Mouse (Mus musculus): Measurements from ENCODE around the gene Dock7.

The Dock7 gene

DNA sequence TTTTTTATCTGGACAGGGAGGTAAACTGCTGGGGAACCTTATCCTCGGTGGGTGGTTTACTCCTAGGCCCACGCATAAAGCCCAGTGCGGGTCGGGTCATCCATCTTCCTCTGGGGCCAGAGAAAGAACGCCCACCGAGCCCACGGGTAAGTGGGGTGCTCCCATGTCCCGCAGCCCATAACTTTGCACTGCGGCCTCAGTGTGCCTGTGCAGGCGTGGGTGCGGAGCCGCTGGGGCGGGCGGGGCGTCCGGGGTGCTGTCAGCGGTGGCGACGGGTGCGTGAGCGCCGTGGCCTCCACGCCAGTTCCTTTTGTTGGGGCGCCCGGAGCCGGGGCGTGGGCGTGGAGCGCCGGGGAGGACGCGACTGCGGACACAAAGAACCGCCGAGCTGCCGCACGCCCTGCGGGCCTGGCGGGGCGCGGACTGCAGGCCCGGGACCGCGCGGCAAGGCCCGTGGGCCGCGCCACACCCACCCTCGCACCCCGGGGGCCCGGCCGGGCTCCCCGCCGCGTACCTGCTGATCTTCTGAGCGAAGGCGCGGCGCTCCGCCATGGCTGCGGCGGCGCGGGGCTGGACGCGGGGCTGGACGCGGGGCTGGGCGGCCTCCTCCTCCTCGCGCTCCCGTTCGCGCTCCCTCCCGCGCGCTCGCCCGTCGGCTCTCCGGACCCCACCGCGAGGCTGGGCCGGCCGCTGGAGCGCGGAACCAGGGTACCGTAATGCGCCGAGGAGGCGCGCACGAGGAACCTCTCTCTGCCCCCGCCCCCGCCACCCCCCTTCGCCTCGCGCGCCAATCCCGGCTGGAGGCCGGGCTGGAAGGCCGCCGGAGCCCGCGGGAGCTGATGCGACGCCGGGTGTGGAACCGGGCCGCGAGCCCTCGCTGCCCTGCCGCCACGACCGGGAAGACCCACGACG, at the start of gene Dock7:
Gene Dock7, minus strand, starts transcription at position 705 of the 912 bp plus-strand sequence.
- peak in 1 of 2 experiments; percentile 70 for DNase-seq (ENCODE audit: low spot score in 2 of 2)

DNA sequence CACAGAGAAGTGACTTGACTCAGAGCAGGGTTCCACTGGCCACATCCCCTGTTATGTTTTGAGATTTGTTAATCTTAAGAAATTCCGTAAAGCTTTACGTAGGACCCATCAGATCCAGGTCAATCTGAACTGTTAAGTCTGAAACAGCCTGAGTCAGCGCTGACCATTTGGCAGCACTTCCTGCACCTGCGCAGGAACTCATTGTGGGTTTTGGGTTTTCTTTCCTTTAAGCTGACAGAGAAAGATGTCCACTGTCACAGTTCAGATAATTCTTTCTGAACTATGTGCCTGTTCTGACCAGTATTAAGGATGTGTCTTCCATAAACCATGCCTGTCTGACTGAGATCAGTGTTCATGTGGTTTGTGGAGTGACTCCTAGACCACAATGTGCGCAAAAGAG, 48.2 kb upstream of the Dock7 start:
- DNase-seq (ENCODE audit: low spot score in 2 of 2), result no peak

DNA sequence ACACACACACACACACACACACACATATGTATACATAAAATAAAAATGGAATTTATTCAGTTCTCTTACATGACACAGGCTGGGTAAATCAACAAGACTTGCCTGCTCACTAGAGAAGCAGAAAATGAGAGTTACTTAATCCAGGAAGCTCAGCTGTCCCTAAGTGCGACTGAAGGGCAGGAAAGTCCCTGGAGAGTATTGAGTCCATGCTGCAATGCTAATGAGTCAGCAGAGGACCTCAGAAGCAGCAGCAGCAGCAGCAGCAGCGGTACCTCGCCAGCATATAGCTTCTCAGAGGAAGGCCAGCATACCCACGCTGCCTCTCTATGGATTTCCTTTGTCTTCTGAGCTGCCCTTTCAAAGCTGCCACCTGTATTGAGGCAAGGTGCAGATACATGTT, 42.8 kb upstream of the Dock7 start:
- no peak for DNase-seq (ENCODE audit: low spot score in 2 of 2)

DNA sequence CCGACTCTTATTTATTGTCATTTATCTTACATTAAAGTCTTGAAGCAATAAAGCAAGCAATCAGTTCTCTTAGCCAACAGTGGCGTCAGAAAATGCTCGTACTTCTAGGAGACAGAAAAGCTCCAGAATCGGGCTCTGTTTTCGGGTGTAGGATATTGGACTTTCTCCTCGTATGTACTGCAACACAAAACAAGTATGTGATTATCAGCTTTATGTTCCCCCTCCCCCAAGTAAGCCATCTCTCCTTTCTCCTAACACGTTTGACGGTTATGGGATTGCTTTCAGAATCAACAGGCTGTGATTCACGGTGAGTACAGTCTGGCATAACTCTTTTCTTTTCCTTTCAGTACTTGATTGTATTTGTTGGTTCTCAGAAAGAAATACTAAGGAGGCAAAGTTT, 42.3 kb upstream of the Dock7 start:
- no peak for DNase-seq (ENCODE audit: low spot score in 2 of 2)

DNA sequence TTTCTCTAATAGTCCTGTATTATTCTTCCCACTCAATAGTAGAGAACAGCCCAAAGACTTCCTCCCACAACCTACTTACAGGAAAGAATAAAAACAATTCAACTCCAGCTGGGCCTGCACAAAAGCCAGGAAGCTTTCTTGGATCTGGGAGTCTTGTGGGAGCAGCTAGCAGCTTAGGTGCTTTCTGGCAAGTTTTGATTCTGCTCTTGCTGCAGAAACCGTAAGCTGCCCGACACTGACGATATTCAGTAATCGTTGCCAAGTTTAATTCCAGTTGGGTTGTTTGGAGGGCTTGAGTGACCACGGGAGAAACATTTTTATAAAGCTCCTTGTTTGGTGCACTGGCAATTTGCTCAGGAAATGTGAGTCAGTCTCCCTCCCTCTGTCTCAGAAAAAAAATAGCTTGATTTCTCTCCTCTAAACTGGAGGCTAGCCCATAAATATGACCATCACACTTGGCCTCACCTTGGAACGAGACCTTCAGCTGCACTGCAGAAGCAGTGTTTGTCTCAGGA, 40.8 kb upstream of the Dock7 start:
- peak; percentile 18 to 19 for DNase-seq (ENCODE audit: low spot score in 2 of 2)

DNA sequence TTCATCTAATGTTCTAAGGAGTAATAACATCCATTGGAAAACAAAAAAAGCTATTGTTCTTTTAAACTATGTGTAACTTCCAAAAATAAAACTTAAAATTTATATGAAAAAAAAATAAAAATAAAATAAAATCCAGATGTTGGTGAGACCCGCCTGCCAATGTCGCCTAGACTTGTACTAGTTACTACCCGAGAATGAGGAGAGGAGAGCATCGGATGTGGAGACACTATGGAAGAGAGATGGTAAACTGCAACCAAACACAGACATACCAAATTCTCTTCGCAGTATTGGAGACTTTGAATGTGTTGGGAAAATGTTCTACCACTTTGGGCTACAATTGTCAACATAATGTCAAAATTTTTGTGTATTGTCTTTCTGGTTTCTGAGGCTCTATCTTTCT, 40.2 kb upstream of the Dock7 start:
- DNase-seq (ENCODE audit: low spot score in 2 of 2), result no peak

DNA sequence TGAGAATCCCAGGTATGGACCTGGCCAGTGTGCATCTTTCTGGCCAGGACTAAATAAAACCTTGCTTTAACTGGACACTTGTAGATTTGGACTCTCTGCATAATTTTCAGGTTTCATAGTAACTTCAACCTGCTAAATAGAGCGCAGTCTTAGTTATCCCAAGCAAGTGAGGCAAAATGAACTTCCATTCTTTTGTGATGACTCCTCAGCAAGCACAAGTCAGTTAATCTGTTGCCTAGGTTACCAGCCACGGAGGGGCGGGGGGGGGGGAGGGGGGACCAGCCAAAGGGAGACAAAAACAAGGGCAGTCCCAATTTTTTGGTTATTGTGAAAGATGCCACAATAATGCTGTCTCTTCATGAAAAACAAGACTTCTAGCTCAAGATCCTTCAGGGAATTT, 39.7 kb upstream of the Dock7 start:
- no peak for DNase-seq (ENCODE audit: low spot score in 2 of 2)

DNA sequence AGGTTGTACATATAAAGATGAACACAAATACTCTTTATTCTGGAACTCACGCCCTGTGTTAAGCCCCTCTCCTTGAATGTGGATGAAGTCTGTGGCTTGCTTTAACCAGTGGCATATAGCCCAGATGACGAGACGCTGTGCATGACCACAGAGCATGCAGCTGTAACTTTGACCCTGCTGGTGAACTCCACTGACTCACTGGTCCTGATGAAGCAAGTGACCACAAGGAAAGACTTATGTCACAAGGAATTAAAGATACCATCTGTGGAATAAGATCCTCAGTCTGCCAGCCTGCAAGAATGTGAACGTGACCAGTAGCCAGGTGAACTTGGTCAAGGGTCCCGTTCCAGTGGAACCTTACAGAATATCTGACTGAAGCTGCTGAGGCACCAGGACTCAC, 37.8 kb upstream of the Dock7 start:
- no peak for DNase-seq (ENCODE audit: low spot score in 2 of 2)

DNA sequence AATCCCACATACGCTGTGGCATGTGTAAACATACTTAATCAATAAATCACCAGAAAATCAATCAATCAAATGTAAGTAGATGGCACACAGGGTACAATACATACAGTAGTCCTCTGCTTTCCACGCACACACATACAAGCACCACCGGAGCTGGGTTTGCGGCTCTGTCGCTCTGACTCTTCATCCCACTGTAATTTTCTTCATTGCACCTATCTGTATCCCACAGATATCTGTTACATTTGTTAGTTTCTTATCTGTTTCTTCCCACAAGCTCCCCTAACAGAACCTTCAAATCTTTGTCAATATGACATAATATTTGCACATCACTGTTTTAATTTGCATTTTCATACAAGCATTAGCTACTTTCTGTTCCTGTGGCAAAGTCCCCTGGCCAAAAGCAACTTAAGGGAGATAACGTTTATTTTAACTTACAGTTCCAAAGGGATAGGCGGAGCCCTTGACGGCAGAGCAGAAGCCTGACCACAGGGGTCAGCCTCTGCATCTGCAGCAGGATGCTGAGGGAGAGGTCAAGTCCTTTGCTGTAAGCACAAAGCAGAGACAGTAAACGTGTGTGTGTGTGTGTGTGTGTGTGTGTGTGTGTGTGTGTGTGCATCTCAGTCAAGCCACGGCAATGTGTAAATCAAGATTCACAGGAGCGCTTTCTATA, 36.1 kb upstream of the Dock7 start:
- no peak for DNase-seq (ENCODE audit: low spot score in 2 of 2)

DNA sequence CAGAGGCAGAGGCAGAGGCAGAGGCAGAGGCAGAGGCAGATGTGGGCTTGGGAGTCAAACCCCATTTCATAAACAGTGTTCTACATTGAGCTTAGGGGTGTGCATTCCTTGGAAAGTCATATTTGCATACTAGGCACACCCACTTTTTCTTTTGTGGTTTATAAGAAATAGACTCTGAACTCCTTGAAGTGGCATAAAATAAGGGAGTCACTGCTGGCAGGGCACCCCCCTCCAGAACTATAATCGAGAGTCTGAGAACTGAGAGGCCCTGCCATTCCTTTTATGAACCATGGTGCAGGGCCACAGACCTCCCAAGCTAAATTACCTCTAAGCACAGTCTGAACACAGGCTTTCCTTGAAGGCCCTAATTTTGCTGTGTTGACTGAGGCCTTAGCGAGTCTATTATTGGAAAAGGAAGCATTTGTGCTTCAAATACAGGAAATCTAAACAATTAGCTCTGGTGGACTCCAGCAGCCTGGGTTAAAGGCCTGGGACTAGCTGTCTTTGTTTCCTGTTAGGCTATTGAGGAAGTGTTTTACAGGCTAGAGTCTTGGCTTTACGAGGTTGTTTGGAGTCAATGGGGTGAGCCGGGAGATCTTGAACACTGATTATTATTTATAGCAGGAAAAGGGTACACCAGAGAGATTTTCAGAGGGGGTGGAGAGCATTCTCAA, 31.3 kb upstream of the Dock7 start:
- no peak for DNase-seq (ENCODE audit: low spot score in 2 of 2)

DNA sequence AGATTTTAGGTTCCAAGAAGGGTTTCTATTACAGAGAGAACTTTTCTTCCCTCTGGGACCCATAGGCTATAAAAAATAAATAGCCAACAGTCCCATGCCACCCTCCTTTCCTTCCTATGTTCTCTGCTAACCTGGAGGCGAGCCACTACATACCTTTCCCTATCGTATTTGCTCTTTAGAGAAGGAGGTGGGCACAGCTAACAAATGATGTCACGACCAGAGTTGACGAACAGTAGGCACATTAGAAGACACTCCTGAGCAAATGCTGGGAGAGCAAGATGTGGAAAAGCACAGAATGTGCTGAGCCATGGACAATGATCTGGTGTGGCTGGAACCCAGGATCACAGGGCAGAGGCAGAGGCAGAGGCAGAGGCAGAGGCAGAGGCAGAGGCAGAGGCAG, 30.7 kb upstream of the Dock7 start:
- DNase-seq (ENCODE audit: low spot score in 2 of 2), result no peak

DNA sequence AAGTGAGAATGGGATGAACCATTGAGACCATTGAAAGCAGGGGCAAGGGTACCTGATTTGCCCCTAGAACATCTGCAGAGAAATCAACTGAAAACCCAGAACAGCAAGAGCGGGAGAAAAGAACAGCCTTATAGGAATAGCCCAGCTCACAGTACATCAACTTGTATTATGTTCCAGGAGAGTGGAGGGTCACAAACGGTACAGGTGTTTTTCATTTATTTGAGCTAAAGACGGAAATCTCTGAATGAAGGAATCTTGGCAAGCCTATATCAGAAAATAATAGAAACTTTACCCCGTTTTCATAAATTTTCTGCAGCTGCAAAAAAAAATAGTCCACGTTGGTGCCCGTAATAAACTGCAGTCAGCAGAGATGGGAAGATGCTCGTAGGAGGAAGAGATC, 22.6 kb upstream of the Dock7 start:
- no peak for DNase-seq (ENCODE audit: low spot score in 2 of 2)

DNA sequence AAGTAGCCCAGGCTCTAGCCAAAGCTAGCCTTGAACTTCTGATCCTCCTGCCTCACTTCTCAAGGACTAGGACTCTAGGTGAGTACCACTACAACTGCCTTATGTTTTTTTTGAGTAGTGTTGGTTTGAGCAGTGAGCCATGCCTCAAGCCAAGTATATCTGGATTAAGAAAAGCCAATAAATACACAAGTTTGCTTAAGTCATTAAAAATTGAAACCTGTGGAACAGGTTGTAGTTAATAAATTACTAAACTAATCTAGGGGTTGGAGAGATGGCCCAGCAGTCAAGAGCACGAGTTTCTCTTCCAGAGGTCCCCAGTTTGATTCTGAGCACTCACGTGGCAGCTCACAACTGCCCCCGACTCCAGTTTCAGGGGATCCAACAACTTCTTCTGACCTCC, 20.9 kb upstream of the Dock7 start:
- no peak for DNase-seq (ENCODE audit: low spot score in 2 of 2)

DNA sequence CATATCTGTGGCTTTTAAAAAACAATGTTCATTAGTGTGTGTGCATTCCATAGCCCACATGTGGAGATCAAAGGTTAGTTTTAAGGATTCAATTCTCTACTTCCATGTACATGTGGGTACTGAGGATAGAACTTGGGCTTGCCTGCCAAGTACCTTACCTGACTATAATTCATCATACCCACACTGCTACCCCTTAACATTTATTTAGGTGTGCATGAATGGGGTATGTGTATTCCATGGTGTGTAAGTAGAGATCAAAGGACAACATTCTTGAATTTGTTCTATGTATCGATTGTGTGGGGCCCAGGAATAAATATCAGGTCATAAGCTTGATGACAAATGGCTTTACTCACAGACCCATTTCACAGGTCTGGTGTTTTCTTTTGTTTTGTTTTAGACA, 20.5 kb upstream of the Dock7 start:
- no peak for DNase-seq (ENCODE audit: low spot score in 2 of 2)

DNA sequence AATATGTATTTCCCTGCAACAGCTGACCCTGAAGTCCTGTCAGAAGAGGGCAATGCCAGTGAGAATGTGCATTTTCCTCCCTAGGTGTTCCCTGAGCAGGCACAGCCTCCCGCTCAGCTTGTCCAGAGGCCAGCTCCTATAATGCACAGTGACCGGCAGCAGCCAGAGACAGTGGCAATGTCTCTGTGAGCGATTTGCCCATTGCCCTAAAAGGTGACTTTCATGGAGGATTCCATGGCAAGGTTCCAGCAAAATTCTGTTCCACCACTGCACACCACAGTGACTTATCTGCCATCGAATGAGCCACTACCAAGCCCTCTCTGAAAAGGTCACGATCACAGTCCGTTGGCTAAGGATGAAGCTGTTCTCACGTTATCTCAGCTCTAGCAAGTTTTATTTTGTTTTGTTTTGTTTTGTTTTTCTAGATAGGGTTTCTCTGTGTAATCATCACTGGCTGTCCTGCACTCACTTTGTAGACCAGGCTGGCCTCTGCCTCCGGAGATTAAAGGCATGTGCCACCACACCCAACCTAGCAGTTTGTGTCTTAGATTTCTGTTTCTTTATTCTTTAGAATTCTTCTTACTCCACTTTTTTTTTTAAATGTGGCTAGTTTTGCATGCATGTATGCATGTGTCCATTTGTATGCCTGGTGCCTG, 17.4 kb upstream of the Dock7 start:
- DNase-seq (ENCODE audit: low spot score in 2 of 2), result no peak

DNA sequence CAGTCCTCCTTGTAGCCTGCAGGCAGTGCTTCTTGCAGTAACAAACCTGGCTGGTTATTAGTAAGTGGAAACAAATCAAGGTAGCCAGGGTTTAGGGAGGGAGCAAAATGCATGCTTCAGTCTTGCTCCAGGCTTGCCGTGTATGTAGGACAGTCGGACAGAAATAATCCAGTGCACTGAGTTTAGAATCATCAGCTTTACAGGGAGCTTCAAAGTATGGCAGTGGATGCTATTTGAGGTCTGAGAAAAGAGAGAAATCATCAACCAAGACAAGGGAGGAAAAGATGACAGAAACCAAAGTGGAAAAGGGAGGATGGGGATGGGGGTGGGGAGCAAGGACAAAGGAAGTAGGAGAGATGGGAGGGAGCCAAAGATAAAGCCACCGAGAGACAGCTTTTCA, 13.8 kb upstream of the Dock7 start:
- no peak for DNase-seq (ENCODE audit: low spot score in 2 of 2)

DNA sequence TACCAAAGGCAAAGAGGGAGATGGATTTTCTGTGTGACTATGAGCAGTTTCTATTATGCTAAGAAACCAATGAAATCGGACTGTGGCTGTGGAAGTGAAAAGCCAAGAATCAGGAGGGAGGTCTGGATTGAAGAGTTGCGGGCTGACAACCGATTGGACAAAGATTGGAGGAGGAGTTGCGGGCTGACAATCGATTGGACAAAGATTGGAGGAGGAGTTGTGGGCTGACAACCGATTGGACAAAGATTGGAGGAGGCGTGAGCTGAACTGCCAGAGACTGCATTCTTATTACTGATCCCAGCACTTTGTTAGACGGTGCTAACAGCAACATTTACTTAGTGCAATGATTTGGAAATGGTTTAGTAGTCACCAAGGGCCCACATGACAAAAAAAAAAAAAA, 12.6 kb upstream of the Dock7 start:
- no peak for DNase-seq (ENCODE audit: low spot score in 2 of 2)

DNA sequence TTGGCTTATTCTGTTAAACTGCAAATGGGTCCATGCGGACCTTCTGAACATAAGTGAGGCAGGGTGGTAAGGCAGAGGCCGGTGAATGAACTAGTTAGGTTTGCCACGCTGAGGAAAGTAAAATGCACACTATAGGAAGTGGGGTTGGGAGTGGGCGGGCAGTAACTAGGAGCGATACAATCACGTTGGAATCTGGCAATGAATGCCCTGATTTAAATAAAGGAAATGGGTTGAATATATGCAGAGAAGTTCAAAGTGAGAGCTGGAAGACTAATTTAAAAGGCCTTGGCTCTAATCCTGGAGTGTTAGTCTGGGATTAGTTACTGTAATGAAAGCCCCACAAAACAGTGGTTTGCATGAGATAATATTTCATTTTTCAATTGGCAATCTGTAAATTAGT, 12.0 kb upstream of the Dock7 start:
- DNase-seq (ENCODE audit: low spot score in 2 of 2), result no peak

DNA sequence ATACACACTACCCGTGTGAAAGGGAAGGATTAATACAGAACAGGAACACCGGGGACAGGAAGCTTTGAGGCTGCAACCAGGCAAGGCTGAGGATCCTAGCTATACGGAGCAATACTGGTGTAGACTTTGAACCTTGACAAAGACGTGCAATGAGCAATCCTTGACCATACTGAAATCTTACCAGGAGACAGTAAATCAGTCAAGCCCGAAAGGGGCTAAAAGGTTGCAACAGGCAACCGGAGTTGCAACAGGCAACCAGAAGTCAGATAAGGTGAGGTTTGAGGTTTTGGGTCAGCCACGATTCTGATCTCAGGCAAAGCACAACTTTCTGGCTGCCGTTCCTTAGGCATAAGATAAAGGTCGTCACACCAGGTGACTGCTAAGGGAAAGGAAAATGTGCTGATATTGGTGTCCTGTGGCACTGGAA, 10.5 kb upstream of the Dock7 start:
- DNase-seq (ENCODE audit: low spot score in 2 of 2), result no peak

DNA sequence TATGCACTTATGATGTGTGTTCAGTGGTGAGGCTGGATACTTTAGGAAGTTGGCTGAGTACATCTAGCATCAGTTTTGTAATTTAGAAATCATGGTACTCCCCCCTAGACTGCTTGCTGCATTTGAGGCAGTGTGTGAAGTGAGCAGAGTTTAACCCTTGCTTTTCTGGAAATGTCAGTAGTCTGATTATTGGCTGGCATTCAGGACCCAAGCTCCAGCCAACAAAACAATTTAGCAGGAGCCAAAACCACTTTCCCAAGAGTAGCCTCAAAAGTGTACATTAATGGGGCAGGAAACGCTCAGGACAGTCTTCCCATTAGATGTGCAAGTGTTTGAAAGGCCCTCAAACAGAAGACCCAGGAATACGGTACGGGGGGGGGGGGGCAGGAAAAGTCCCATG, 2.8 kb upstream of the Dock7 start:
- no peak for DNase-seq (ENCODE audit: low spot score in 2 of 2)

DNA sequence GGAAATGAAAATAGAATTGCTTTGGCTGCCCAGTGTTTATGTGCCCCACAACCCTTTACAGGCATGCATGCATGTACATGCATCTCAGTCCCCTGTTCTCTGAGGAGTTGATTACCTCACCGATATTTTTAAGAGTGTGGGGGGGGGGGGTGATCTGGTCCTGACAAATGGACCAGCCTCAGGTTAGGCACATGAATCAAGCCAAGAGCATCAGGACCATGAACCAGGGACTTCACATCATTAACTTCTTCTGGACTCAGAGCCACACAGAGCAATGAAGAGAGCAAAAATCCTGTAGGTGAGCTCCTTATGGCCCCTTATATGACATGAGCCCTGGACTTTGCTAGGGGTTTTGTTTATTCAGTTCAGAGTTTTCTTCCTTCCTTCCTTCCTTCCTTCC, 2.1 kb upstream of the Dock7 start:
- DNase-seq (ENCODE audit: low spot score in 2 of 2), result no peak

DNA sequence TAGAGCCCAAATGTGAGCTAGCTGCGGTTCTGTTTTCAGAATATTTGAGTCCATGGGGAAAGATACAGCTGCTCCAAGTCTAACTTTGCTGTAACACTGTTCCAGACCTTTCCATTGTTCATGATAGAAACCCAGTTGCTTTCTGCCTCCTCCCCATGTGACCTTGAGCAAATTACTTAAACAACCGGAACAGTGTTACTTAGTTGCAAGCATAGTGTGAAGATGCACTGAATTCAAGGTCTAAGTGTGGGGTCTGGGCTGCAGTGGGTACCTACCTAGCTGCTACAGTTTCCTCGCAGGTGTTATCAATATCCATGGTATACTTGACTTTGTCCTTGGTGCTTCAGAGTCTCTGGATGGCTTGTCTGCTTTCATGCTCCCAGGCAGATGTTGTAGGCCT, 1.3 kb upstream of the Dock7 start:
- no peak for DNase-seq (ENCODE audit: low spot score in 2 of 2)
